Mouse (Mus musculus) embryonic facial prominence, embryonic 14.5 days (tissue): ENCODE results near the gene 3110082I17Rik. TPM values are rescaled to one million over a fixed set of nuclear protein-coding genes. Genes with fewer than 3 reads are reported as not detected.

Experiments
- ATAC-seq: fragments of 200-750 bp; cut with Nextera tagmentation; 2 replicates; pipeline ENCODE4 v1.8.0; 2017; ENCODE audit warnings: low read depth, moderate number of reproducible peaks, moderate TSS enrichment
- DNase-seq: peaks from one replicate; pipeline ENCODE4 v3.0.0-alpha.2; 2015; ENCODE audit warnings: low spot score
- H3K27ac ChIP-seq: fragments of 300-500 bp; sonication (generic); replicated peaks from 2 replicates; pipeline ENCODE4 v1.5.1; 2014; ENCODE audit warnings: low read depth, mild to moderate bottlenecking, low read length, moderate library complexity
- H3K27me3 ChIP-seq: fragments of 300-500 bp; sonication (generic); replicated peaks from 2 replicates; pipeline ENCODE4 v1.6.1; 2014; ENCODE audit warnings: low read length; ENCODE audit not compliant: control insufficient read depth, insufficient read depth
- H3K36me3 ChIP-seq: fragments of 300-500 bp; sonication (generic); 2 replicates; pipeline ENCODE4 v1.6.1; 2014; ENCODE audit warnings: low read length, mixed read lengths; ENCODE audit not compliant: control insufficient read depth, insufficient read depth
- H3K4me1 ChIP-seq: fragments of 300-500 bp; sonication (generic); 2 replicates; pipeline ENCODE4 v1.6.1; 2014; ENCODE audit warnings: antibody characterized with exemption, low read length; ENCODE audit not compliant: control insufficient read depth, insufficient read depth
- H3K4me2 ChIP-seq: fragments of 300-500 bp; sonication (generic); 2 replicates; pipeline ENCODE4 v1.6.1; 2014; ENCODE audit warnings: low read depth, mild to moderate bottlenecking, low read length, moderate library complexity, mixed read lengths
- H3K4me3 ChIP-seq: fragments of 300-500 bp; sonication (generic); 2 replicates; pipeline ENCODE4 v1.5.1; 2014; ENCODE audit warnings: low read depth, mild to moderate bottlenecking, low read length
- H3K9ac ChIP-seq: fragments of 300-500 bp; sonication (generic); 2 replicates; pipeline ENCODE4 v1.6.1; 2014; ENCODE audit warnings: low read depth, mild to moderate bottlenecking, low read length, moderate library complexity, mixed read lengths
- H3K9me3 ChIP-seq: fragments of 300-500 bp; sonication (generic); 2 replicates; pipeline ENCODE4 v1.6.1; 2016; ENCODE audit warnings: low read length; ENCODE audit not compliant: control insufficient read depth
- WGBS: fragments of 180-500 bp; shearing (Covaris S2); extraction: QIAGEN DNeasy Blood & Tissue Kit; methylation state at CpG from one replicate; pipeline ENCODE4 v1.1.7; 2014; 5-methylcytosine and 5-hydroxymethylcytosine counted together
- polyA plus RNA-seq: library from polyadenylated mRNA; unstranded; fragments of >200 nt; fragmentation: Nextera tagmentation; extraction: Ambion mirVana; gene quantifications from 2 replicates; pipeline ENCODE4 v1.2.1, GENCODE M21; 2014

The 3110082I17Rik gene
- polyA plus RNA-seq, 1 experiment from 2014 or later: 24.7 TPM

DNA sequence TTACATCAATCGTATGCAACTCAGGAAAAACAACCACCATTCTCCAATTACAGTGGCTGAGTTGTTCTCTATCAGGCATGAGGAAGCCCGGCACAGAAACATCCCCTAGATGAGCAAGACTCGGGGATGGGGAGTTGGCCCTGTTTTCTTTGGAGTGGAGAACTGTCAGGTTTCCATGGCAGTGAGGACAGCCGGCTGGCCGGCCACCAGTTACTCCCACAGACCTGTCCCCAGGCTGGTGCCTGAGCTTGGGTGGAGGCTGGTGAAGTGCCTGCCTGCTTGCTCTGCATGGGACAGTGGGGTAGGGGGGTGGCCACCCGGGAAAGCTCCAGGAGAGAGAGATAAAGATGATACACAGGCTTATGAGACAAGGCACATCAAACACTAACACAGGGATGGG, 12.3 kb downstream of the 3110082I17Rik start:
- WGBS: 74% methylated on average over 6 of the region's 6 CpGs
- H3K9me3 ChIP-seq: no peaks in the 10 kb centered on the region
- H3K9ac ChIP-seq: no peak overlapping the region
- H3K36me3 ChIP-seq: no peaks in the 10 kb centered on the region
- no peak for DNase-seq
- no peaks in the 10 kb centered on the region for H3K27me3 ChIP-seq
- H3K27ac ChIP-seq: no peak overlapping the region
- no peak overlapping the region for H3K4me2 ChIP-seq
- no peak overlapping the region for H3K4me3 ChIP-seq
- no peaks in the 10 kb centered on the region for H3K4me1 ChIP-seq
- ATAC-seq: no peak

DNA sequence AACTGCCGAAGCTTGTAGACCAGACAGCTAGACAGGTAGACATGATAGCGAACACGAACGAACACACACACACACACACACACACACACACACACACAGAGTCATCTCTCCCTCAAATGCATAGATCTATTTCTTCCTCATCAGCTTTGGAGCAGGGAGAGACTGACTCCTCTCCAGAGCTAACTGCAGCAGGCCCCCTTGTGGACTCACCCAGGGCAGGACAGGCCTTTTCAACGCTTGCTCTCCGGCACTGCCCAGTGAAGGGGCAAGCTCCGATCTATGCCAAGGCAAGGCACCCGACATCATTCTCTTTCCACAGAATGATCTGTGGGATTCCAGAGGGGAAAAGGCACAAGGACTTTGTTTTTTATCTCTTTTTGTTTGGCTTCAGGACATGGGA, 15.1 kb downstream of the 3110082I17Rik start:
- H3K27ac ChIP-seq: no peak overlapping the region
- H3K27me3 ChIP-seq: no peaks in the 10 kb centered on the region
- DNase-seq: no peak
- WGBS: 91% methylated on average over 8 of the region's 8 CpGs
- no peak for ATAC-seq
- no peaks in the 10 kb centered on the region for H3K9me3 ChIP-seq
- H3K4me2 ChIP-seq: no peak overlapping the region
- no peaks in the 10 kb centered on the region for H3K36me3 ChIP-seq
- H3K9ac ChIP-seq: no peak overlapping the region
- peaks cover 3% of the 10 kb centered on the region; the same call in 1 of the 2 replicates for H3K4me1 ChIP-seq
- no peak overlapping the region for H3K4me3 ChIP-seq

DNA sequence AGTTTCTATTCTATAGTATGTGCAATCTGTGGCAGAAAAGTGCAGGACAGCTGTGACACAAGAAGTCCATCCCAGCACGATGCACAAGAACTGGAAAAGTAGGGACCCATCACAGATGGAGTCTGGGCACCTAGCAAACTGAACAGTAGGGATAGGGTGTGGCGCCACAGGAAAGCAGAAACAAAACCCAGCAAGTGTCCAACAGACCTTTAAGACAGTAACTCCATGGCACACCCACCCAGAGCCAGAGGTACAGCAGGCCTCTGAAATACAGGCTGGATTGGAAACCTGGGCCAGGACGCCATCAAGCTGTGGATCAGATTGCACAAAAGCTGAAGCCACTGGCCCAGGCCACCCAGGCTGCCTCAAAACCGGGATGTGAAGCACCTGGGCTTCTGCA, 17.4 kb downstream of the 3110082I17Rik start:
- Histone ChIP-seq H3K9ac (no peak overlapping the region), H3K4me2 (no peak overlapping the region), H3K36me3 (no peaks in the 10 kb centered on the region), H3K27me3 (no peaks in the 10 kb centered on the region), H3K27ac (0 out of 2 replicates have a peak overlapping the region, but pooled peaks have one; percentile 28), H3K4me1 (peaks cover 3% of the 10 kb centered on the region; the same call in 1 of the 2 replicates), H3K9me3 (no peaks in the 10 kb centered on the region), H3K4me3 (no peak overlapping the region)
- DNase-seq (no peak), ATAC-seq (no peak)
- WGBS: 71% methylated on average over 4 of the region's 4 CpGs

DNA sequence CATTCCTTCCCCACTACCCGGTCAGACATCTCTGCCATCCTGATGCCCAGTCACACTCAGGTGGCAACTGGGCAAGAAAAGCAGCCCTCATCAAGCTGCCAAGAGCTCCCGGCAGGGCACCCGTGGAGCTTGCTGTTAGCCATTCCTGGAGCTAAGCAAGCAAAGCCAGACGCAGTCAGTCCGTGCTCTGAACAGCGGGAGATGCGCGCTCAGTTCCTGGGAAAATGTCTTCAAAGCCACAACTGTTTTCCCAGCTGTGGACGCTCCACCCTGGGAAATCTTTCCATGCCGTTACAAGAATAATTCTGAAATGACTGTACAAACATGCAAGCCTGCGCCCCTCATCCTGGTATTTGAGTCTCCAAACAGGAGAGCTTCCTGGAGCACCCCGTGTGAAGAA, 17.9 kb downstream of the 3110082I17Rik start:
- ATAC-seq: no peak
- H3K9ac ChIP-seq: peak overlapping the region; percentile 16; the same call in 1 of the 2 replicates

DNA sequence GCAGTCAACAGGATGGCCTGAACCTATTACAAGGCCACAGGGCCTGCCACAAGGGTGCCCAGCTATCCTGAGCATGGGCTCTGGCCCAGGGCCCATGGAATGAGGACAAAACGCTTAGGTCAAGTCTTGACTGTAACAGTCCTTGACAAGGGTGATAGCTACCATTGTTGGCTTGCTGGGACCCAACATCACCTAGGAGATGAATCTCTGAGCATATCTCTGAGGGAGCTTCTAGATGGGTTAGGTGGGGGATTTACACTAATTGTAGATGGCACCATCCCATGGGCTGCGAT, 18.7 kb downstream of the 3110082I17Rik start:
- Histone ChIP-seq H3K27me3 (no peaks in the 10 kb centered on the region), H3K36me3 (no peaks in the 10 kb centered on the region), H3K4me3 (no peak overlapping the region), H3K9me3 (no peaks in the 10 kb centered on the region), H3K9ac (no peak overlapping the region), H3K4me1 (peaks cover 3% of the 10 kb centered on the region; the same call in 1 of the 2 replicates), H3K27ac (no peak overlapping the region), H3K4me2 (no peak overlapping the region)
- 90% methylated on average over 2 of the region's 2 CpGs for WGBS
- DNase-seq: no peak
- ATAC-seq: no peak

More for the DNA sequence above, 17.9 kb downstream of the 3110082I17Rik start:
- no peak overlapping the region for H3K4me3 ChIP-seq
- no peak overlapping the region for H3K4me2 ChIP-seq
- H3K27ac ChIP-seq: 0 out of 2 replicates have a peak overlapping the region, but pooled peaks have one; percentile 28
- no peaks in the 10 kb centered on the region for H3K36me3 ChIP-seq
- no peak for DNase-seq
- H3K27me3 ChIP-seq: no peaks in the 10 kb centered on the region
- peaks cover 3% of the 10 kb centered on the region; the same call in 1 of the 2 replicates for H3K4me1 ChIP-seq
- WGBS: 61% methylated on average over 12 of the region's 12 CpGs
- H3K9me3 ChIP-seq: no peaks in the 10 kb centered on the region

DNA sequence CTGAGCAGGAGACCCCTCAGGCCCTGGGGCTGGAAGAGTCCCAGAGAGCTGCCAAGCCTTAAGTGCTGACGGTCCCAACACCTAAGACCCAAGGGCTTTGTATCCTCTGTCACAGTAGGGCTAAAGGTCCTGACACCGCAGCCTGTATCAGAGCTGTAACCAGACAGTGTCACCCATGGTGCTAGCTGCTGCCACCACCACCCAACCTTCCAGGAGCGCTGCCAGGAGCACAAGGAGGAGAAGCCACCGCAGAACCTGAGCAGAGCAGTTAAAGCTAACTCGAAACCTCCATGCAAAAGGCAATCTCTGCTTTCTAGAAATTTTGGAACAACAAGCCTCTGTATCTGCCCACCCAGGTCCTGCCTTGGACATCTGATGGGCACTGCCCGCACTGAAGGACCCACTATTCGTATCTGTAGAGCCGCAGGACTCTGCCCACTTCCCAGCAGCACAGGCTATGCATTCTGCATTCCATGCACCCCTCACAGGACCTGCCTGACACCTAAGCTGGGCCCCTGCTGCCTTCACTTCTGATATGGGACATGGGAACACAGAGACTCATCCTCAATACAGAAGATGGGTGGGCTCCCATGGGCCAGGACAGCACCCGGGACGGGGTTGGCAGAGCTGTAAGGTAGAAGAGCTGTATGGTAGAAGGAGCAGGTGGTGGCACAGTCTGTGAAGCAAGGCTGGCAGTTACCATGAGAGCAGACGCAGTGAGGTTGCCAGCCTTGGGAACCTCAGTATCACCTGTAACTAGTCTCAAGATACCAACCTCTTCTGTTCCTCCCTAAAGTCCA, 19.2 kb downstream of the 3110082I17Rik start:
- DNase-seq (no peak), ATAC-seq (no peak)
- WGBS: 94% methylated on average over 11 of the region's 11 CpGs
- H3K27ac ChIP-seq: no peak overlapping the region
- no peaks in the 10 kb centered on the region for H3K27me3 ChIP-seq
- no peaks in the 10 kb centered on the region for H3K36me3 ChIP-seq
- H3K9me3 ChIP-seq: no peaks in the 10 kb centered on the region
- no peak overlapping the region for H3K4me2 ChIP-seq
- H3K4me1 ChIP-seq: peaks cover 3% of the 10 kb centered on the region; the same call in 1 of the 2 replicates
- no peak overlapping the region for H3K9ac ChIP-seq
- no peak overlapping the region for H3K4me3 ChIP-seq

DNA sequence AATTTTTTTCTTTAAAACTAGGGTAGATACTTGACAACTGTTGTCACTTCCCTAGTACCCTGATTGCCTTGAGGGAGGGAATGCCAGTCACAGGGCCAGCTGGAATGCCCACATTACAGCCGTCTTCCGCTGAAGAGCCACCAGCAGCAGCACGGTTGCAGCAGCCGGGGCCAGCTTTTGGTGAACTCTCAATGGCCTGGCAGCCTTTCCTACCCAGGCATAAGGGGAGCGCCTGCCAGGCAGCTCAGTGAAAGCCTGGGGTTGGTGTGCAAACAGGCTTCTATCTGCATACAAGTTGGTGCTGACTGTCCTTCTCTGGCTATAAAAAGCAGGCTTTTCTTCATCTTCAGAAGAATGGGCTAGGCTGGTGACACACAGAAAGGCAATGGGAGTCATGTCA, 19.9 kb downstream of the 3110082I17Rik start:
- DNase-seq: no peak
- no peaks in the 10 kb centered on the region for H3K36me3 ChIP-seq
- H3K9ac ChIP-seq: no peak overlapping the region
- no peak for ATAC-seq
- H3K4me3 ChIP-seq: no peak overlapping the region
- no peaks in the 10 kb centered on the region for H3K27me3 ChIP-seq
- no peak overlapping the region for H3K4me2 ChIP-seq
- peaks cover 3% of the 10 kb centered on the region; the same call in 1 of the 2 replicates for H3K4me1 ChIP-seq
- H3K27ac ChIP-seq: no peak overlapping the region
- no peaks in the 10 kb centered on the region for H3K9me3 ChIP-seq
- WGBS: 96% methylated on average over 5 of the region's 5 CpGs

DNA sequence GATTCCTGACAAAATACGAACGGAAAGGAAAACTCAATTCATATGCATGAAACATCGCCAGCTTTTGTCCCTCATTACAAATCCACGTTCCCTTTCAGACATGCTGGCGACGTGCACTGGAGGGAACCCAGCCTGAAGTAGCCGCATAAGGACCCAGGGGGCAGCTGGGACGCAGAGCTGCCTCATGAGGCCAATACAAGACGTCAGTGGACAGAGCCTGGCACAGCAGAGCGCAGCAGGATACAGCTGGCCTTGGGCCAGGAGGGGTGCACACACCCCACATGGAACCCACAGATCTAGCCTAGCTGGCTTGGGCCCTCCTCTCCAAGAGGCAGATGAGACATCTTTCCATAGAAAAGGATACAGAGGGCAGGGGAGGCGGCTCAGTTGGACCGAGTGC, 21.9 kb downstream of the 3110082I17Rik start:
- H3K9ac ChIP-seq: no peak overlapping the region
- peaks cover 13% of the 10 kb centered on the region; the same call in 1 of the 2 replicates for H3K4me1 ChIP-seq
- no peak for ATAC-seq
- H3K36me3 ChIP-seq: no peaks in the 10 kb centered on the region
- H3K27me3 ChIP-seq: no peaks in the 10 kb centered on the region
- WGBS: 84% methylated on average over 12 of the region's 12 CpGs
- H3K9me3 ChIP-seq: no peaks in the 10 kb centered on the region
- H3K27ac ChIP-seq: no peak overlapping the region
- no peak overlapping the region for H3K4me3 ChIP-seq
- DNase-seq: no peak
- H3K4me2 ChIP-seq: no peak overlapping the region

DNA sequence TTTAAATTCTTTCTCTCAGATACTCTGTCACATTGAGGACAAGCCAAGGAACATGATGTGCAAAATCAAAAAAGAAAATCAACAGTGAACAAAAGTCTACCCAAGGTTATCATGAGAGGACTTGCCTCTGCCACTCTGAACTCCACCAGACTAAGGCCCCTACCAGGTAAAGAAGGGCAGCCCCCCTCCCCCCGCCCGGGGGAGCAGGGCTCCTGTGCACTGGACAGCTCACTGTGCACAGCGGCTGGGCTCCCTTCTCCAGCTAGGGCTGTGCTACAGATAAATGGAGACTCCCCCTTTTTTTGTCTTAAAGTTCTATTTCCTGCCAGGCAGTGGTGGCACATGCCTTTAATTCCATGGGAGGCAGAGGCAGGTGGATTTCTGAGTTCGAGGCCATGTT, 22.6 kb downstream of the 3110082I17Rik start:
- Histone ChIP-seq H3K36me3 (no peaks in the 10 kb centered on the region), H3K27me3 (no peaks in the 10 kb centered on the region), H3K9me3 (no peaks in the 10 kb centered on the region), H3K4me1 (peaks cover 11% of the 10 kb centered on the region; the same call in 1 of the 2 replicates), H3K4me2 (no peak overlapping the region), H3K4me3 (no peak overlapping the region), H3K9ac (no peak overlapping the region), H3K27ac (no peak overlapping the region)
- WGBS: 95% methylated on average over 4 of the region's 4 CpGs
- no peak for DNase-seq
- ATAC-seq: no peak
